ENCODE assay signal across 14 mouse cellular contexts in genomic region chr7:133801823-133802222, GRCm38 (mm10). TPM values are rescaled to one million over a fixed set of nuclear protein-coding genes. Genes with fewer than 3 reads are reported as not detected.
A peak's percentile ranks its signal among the peaks of the same experiment; 100 is the strongest.
DNase-seq lines count a peak whose midpoint lies in the region; ATAC-seq and TF ChIP-seq lines count a peak whose summit lies in the region.
"Had no signal": no experiment of that assay in that cellular context is flagged by ENCODE, and none has a peak within 500 bp of the region (broad histone marks: within the 10 kb centered on the region; RNA-seq: fewer than 3 reads in every experiment).

No protein-coding gene starts in this region.

- POLR2A ChIA-PET in Patski (lab: Charles Lee) = no interaction called here

- no peaks in the 10 kb centered on the region for H3K4me1 ChIP-seq in lung, embryonic 14.5 days (ENCODE audit: insufficient read depth)
- 0 out of 2 replicates have a peak, but pooled peaks cover 3% of the 10 kb centered on the region for H3K4me1 ChIP-seq in hindbrain, embryonic 10.5 days (replicated peaks)

- H3K36me3 ChIP-seq in lung, embryonic 14.5 days (ENCODE audit: insufficient read depth) = no peaks in the 10 kb centered on the region
- H3K36me3 ChIP-seq in hindbrain, embryonic 10.5 days = no peaks in the 10 kb centered on the region
- H3K36me3 ChIP-seq: heart, embryonic 13.5 days; hindbrain, embryonic 15.5 days had no signal

- in situ Hi-C loops in Patski (cut with MboI; ENCODE audit: low pct_unique_long_range_greater_than_20kb) = no loop called here

- H3K27me3 ChIP-seq in lung, embryonic 14.5 days (ENCODE audit: insufficient read depth, low read length) = no peaks in the 10 kb centered on the region
- no peaks in the 10 kb centered on the region for H3K27me3 ChIP-seq in Patski
- no peaks in the 10 kb centered on the region for H3K27me3 ChIP-seq in hindbrain, embryonic 10.5 days (ENCODE audit: insufficient read depth, poor library complexity, severe bottlenecking)
- H3K27me3 ChIP-seq: heart, embryonic 13.5 days; hindbrain, embryonic 15.5 days had no signal

- H3K27ac ChIP-seq in lung, embryonic 14.5 days (ENCODE audit: low read depth) = no peak overlapping the region
- H3K27ac ChIP-seq in hindbrain, embryonic 10.5 days = no peak overlapping the region
- H3K27ac ChIP-seq: gastrocnemius, adult 2 months; heart, embryonic 13.5 days; hindbrain, embryonic 15.5 days had no signal

- ATAC-seq in lung, embryonic 14.5 days (ENCODE audit: insufficient read depth) = no peak
- ATAC-seq in Patski = no peak
- no peak for ATAC-seq in erythroid progenitor cell, adult 5-6 weeks (replicated peaks; ENCODE audit: low FRiP score, poor library complexity, severe bottlenecking)
- ATAC-seq: liver, postnatal 0 days; midbrain, embryonic 16.5 days had no signal

- DNase-seq in lung, embryonic 14.5 days = peak; percentile 68
- no peak for DNase-seq in lung, postnatal 25 days (ENCODE audit: low spot score)
- peak; percentile 66 for DNase-seq in Patski (ENCODE audit: low read depth, low spot score)
- DNase-seq in adrenal gland, postnatal 14 days = peak; percentile 65
- peak; percentile 16 to 50 for DNase-seq in kidney, postnatal 36 days
- no peak for DNase-seq in hindbrain, embryonic 10.5 days (ENCODE audit: low spot score)
- DNase-seq: cerebellum, adult 11 months; gastrocnemius, adult 2 months; liver, postnatal 0 days; right cerebral cortex, postnatal 14 days had no signal

- WGBS in lung, embryonic 14.5 days = 28% methylated on average over 6 of the region's 6 CpGs
- WGBS in hindbrain, embryonic 10.5 days = 81% methylated on average over 6 of the region's 6 CpGs

- H3K4me2 ChIP-seq in lung, embryonic 14.5 days = no peak overlapping the region
- H3K4me2 ChIP-seq: heart, embryonic 13.5 days; hindbrain, embryonic 15.5 days had no signal

- H3K9me3 ChIP-seq in lung, embryonic 14.5 days (ENCODE audit: low read depth, low read length) = no peaks in the 10 kb centered on the region
- no peaks in the 10 kb centered on the region for H3K9me3 ChIP-seq in hindbrain, embryonic 10.5 days
- H3K9me3 ChIP-seq: heart, embryonic 13.5 days; hindbrain, embryonic 15.5 days had no signal

- H3K9ac ChIP-seq in lung, embryonic 14.5 days = no peak overlapping the region
- H3K9ac ChIP-seq: heart, embryonic 13.5 days; hindbrain, embryonic 15.5 days; liver, postnatal 0 days had no signal

- TF ChIP-seq CTCF in lung, embryonic 14.5 days (IDR thresholded peaks at IDR 0.05; ENCODE audit: low read depth) = no peak
- TF ChIP-seq CTCF in Patski (IDR thresholded peaks at IDR 0.05) = no peak

- no peak overlapping the region for H3K4me3 ChIP-seq in lung, embryonic 14.5 days (ENCODE audit: low read depth, low read length)
- H3K4me3 ChIP-seq in hindbrain, embryonic 10.5 days = no peak overlapping the region
- H3K4me3 ChIP-seq: gastrocnemius, adult 2 months; heart, embryonic 13.5 days; hindbrain, embryonic 15.5 days had no signal

- CTCF ChIA-PET in Patski (lab: Charles Lee) = no interaction called here

RNA-seq across cellular contexts. Expression of gene Dhx32, which starts 19.3 kb away (rescaled TPM):
- 22.6 and 24.5 TPM in 2 replicates for polyA plus RNA-seq in lung, embryonic 14.5 days (2014; fragmentation: Nextera tagmentation; extraction: Ambion mirVana)
- polyA plus RNA-seq in Patski (2021) = 45.6 TPM
- total RNA-seq in adrenal gland, postnatal 14 days (2021) = 41.6 and 44.6 TPM in 2 replicates
- polyA plus RNA-seq in hindbrain, embryonic 10.5 days (2016; fragmentation: Nextera tagmentation; extraction: Ambion mirVana) = 51.0 and 51.1 TPM in 2 replicates
- total RNA-seq in erythroid progenitor cell, adult 5-6 weeks (2015; ENCODE audit: low replicate concordance) = 3.2 and 3.4 TPM in 2 replicates
- total RNA-seq in erythroid progenitor cell, adult 5-6 weeks (2017; ENCODE audit: low replicate concordance) = 4.8 and 23.4 TPM in 2 replicates

RNA-seq across cellular contexts. Expression of gene Fank1, which starts 25.2 kb away (rescaled TPM):
- 0.29 and 0.30 TPM in 2 replicates for polyA plus RNA-seq in lung, embryonic 14.5 days (2014; fragmentation: Nextera tagmentation; extraction: Ambion mirVana)
- 2.4 TPM for polyA plus RNA-seq in Patski (2021)
- 0.33 and 0.90 TPM in 2 replicates for total RNA-seq in adrenal gland, postnatal 14 days (2021)
- 1.4 and 3.0 TPM in 2 replicates for polyA plus RNA-seq in hindbrain, embryonic 10.5 days (2016; fragmentation: Nextera tagmentation; extraction: Ambion mirVana)
- total RNA-seq in erythroid progenitor cell, adult 5-6 weeks (2015; ENCODE audit: low replicate concordance) = not detected in 2 replicates
- not detected in 2 replicates for total RNA-seq in erythroid progenitor cell, adult 5-6 weeks (2017; ENCODE audit: low replicate concordance)
- total RNA-seq: gastrocnemius, adult 2 months had no signal
- polyA plus RNA-seq: heart, embryonic 13.5 days; liver, postnatal 0 days had no signal

Comparison
In these comparisons a context has a peak if more than half of its experiments do, and no peak if none do; other contexts are left out.
1. DNase-seq: peak in lung, embryonic 14.5 days (single experiment), Patski (single experiment), adrenal gland, postnatal 14 days (single experiment) and kidney, postnatal 36 days (2 of 2); none in lung, postnatal 25 days (single experiment) and hindbrain, embryonic 10.5 days (single experiment).